Mouse (Mus musculus) cerebellum, postnatal 14 days (tissue): ENCODE data around the gene Catsperd.

Experiments used
- DNase-seq, 2 experiments: peaks; one replicate each; pipeline ENCODE4 v3.0.0; 2021; ENCODE audit warnings: mixed read lengths in 2 of 2

Catsperd gene

DNA sequence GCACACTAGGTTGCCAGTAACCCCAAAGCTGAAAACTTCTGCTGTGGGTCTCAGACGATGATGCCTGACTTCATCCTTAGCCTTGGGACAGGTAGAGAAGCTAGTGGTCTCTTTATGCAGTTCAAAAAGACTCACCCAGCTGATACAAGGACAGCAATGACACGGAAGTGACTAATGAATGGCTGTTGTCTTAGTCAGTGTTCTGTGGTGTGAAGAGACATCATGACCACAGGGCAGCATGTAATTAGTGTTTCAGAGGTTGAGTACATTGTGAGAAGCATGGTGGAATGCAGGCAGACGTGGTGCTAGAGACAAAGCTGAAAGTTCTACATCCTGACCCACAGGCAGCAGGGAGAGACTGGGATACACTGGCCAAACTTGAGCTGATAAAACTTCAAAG is 39.6 kb downstream of the Catsperd start:
- no peak for DNase-seq

DNA sequence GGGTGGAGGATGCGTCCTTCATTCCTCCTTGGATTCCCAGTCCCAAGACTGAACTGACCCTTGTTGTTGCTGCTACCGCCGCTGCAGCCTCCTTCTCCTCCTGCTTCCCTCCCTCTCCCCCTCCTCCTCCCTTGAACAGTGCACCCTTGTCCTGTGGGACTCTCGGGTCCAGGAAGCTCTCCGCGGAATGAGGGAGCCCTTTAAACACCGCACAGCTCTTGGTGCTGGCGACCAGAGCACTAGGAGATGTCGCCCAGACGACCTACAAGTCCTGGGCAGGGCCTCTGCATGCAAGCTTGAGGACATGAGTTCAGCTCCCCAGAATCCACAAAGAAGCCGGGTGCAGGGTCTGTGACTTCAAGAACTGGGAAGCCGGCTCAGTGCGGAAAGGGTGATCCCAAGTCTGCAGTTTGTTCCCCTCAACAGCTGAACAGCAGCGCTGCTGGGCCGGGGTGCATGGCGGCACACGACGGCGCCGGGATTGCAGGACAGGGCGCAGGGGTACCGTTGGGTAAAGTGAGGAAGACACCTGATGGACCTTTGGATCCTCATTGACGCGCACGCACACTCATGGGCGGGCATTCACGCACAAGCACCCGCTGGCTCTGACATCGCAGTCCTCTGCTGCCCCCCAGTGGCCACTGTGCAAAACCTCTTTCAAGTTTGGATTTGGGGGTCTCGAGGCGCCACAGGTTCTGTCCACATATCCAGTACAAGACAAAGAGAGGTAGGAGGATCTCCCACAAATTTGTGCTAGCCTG is 40.6 kb downstream of the Catsperd start:
- DNase-seq, result peak; percentile 92 to 96

DNA sequence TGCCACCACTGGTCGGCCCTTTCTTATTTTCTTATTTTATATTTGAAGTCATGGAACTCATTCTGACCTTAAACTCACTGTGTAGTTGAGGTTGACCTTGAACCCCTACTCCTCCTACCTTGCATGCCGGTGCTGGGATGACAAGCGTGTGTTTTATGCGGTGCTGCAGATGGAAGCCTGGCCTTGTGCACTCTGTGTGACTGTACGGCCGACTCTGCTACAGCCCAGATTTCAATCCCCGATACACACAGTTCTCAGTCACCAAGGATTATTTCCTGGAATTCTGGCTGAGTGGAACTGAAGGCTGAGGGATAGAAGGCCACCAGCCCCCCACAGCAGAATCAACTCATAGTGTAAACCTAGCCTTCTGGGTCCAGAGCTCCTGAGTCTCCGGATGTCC is 41.8 kb downstream of the Catsperd start:
- DNase-seq, result no peak

DNA sequence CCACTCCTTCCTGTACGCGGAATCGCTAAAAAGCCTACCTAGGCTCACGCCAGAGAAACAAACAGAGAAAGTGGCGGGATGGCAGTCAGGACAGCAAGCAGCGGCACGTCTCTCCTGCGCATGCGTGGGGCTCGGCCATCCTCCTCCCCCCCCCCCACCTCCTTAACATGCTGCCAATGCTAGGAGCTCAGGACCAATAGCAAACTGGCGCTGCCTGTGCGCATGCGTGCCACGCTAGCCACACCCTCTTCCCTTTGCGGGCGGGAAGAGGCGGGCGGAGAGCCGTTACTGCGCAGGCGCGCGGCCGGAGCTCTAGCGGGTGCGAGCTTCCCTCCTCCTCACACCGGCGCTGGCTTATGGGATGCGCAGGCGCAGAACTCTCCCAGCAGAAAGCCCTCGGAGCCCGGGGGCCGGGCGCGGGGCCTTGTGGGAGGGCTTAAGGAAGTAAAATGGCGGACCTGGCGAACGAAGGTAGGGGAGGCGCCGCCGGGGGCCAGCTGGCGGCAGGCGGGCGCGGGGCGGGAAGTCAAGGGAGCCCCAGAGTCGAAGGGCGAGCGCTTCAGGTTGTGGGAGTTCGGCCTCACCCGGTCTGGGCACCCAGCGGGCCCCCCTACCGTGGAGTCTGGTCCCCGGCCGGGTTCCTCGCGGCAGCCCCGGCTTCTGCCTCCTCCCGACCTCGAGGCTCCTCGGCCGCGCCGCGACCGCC is 45.2 kb downstream of the Catsperd start, which contains the start of gene Ranbp3:
Ranbp3 (plus strand) TSS at position 354 of the 706 bp plus-strand sequence.
- peak; percentile 99 for DNase-seq

DNA sequence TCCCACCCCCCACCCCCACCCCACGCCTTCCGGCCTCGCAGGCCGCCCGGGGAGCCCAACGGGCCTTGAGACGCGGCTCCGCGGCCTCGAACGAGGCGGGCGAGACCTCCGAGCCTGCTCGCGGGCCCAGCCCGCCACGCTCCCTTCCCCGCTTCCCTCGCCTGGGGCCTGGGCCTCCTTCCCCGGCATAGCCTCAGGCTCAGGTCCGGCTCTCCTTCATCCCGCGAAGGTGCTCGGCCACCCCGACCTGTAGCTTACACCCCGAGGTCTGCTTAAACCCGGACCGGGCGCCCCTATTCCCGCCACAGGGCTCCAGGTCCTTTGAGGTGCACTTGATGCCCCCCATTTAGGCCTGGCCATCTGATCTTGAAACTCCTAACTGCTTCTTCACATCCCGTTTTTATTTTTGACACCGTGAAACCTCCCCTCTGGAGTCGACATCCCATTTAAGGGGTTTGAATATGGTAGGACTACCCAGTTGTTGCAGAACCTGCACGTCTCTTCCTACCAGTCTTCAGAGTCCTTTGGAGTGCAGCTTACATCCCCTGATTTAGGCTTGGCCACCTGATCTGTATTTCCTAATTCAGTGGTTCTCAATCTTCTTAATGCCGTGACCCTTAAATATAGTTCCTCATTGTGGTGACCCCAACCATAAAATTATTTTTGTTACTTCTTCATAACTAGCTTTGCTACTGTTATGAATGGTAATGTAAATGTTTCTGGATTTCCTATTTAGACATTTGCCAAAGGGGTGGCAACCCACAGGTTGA is 45.9 kb downstream of the Catsperd start:
- DNase-seq, result peak in 1 of 2 experiments; percentile 51

DNA sequence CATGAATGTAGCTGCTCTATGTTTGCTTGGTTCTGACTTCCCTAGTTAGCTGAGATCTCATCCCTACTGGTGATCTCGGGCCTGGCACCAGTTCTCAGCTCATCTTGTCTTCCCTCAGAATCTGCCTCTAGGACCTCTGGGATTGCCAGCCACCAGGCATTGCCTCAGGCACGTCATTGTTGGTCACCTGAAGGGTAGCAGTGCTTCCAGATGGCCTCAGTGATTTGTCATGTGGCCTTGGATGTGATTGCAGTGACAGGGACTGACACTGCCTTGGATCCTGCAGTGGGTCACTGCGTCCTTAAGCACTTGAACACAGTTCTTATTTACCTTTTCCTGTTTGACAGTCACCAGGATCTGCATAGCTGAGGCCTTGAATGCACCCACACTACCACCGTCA is 53.8 kb downstream of the Catsperd start:
- DNase-seq, result peak in 1 of 2 experiments; percentile 38

DNA sequence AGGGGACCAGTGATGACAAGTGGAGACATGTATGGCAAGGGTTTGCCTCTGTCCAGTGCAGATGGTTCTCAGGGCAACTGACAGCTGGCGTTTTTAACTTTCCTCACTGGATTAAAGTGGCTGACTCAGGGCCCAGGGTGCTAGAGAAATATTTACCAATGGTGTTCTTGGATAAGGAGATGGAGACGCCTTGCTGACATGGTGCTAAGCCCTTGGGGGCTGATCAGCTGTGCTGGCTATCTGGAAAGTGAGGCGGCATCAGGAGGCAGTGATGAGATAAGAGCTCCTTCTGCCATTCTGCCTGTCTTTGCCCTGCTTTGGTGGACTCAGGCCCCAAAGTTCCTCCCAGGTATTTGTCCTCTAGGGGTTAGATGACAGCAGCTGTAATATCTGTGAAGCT is 54.9 kb downstream of the Catsperd start:
- no peak for DNase-seq

DNA sequence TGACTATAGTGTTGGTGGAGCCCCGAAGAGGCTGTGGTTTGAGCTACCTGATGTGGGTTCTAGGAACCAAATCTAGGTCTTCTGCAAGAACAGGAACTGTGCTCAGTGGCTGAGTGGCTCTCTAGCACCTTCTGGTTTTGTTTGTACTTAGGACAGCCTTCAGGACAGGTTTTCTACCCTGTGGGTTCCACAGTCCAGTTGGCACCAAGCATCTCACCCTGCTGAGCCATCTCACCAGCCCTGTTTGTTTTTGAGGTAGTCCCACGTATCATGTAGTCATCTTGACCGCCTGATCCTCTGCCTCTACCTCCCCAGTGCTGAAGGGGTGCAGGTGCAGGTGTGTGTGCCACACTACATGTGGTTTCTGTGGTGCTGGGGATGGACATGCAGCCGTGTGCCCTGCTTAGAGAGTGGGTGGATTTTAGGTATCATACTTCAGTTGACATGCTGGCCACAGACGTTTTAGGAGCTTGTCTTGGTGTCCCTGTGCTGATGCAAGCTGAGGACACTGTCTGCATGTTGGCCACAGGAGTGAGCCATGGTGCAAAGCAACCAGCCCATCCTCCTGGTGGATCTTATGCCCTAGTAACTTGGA is 55.7 kb downstream of the Catsperd start:
- DNase-seq, result peak; percentile 23 to 41

DNA sequence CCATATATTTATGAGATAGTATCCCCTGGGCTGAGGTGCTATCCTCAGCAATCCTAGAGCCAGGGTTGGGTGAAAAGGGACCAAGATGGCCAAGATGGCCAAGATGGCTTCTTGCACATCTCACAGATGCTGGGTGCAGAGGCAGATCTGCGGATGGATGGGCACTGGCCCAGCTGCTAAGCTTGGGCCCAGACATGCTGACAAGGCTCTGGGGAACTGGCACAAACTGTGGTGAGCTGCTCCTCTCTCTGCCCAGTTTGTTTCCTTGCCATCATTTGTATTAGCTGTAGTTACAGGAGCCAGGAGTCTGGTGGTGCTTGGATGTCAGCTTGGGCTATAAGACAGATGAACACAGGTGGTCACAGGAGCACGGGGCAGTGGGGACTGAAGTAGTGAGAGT is 56.7 kb downstream of the Catsperd start:
- peak; percentile 16 to 34 for DNase-seq

DNA sequence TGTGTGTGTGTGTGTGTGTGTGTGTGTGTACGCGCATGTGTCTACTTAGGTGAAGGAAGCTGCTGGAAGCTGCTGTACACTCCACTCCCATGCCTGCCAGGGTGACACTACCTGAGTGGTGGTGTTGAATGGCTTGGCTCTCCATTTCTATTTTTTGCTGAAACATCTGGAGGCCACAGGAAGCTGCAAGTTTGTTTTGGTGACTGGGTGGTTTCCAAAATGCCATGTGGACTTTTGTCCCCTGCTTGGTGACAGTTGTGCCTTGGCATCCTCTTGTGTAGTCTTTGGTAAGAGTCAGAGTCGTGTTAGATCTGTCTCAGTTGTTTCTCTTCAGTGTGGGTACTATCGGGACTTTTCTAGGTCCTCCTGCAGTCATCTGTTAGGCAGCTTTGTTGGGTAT is 58.9 kb downstream of the Catsperd start:
- DNase-seq, result no peak

DNA sequence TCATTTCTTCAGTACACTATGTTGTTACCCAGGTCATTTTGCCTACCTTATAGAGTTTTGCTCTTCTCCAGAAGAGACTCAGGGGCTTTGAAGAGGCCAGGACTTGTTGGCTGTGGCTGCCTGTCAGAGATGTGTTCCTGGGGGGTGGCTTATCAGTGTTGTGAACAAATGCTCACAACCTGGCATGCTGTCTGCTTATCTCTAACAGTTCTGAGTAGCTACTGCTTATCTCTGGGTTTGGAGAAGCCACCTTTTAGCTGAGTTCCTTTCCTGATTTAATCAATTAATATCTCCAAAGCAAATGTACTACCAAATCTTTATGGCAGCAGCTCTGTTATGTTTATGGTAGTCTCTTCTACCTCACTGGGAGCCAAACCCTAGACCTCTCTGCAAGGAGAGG is 60.1 kb downstream of the Catsperd start:
- DNase-seq, result no peak

DNA sequence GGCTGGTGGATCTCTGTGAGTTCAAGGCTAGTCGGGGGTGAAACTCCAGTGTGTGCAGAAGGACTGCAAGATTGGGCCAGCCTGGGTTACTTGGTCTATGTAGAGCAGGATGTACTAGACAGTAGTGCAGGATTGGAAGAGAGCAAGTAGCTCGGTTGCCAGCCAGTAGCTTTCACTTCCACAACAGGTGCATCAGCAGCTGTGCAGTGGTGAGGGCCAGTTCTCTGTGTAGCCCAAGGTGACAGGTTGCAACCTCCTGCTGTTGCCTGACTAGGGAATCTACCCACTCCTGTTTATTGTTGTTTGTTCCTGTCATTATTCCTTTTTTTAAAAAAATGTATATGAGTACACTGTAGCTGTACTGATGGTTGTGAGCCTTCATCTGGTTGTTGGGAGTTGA is 60.7 kb downstream of the Catsperd start:
- no peak for DNase-seq

DNA sequence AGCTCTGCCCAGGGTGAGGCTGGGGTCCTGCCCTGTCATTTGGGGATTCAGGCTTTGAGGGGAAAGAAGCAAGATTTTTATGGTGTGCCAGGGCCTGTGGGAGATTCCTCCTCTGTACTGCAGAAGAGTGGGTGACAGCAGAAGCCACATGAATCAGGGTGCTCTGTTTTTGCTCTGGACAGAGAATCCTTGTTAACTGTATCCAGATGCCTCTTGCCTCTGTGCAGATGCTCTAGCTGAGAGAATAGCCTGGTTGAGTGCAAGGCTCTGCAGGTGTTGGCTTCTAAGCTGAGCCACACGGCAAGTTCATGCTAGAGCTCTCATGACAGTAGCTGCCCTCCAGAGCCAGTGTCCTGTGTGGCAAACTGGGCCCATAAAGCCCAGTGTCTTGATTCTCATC is 65.5 kb downstream of the Catsperd start:
- DNase-seq, result no peak

DNA sequence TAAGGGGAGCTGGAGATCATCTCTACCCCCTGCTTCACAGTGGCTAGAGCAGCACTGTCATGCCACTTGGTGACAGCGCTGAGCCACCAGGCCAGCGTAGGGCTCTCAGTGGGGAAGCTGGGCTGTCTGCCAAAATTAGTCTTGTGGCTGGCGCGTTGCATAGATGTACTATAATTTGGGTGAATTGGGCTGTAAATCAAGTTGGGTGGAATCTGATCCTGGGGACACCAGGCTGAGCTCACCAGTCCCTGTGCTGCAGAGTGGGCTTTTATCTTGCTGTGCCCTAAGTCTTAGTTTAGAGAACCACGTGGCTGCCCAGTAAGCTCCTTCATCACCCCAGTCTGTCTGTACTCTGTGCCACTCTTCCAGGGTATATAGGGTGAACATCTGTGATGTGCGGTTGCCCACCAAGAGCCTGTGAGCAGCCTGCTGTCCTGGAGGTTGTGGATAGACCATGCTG is 65.9 kb downstream of the Catsperd start:
- peak; percentile 88 to 89 for DNase-seq

DNA sequence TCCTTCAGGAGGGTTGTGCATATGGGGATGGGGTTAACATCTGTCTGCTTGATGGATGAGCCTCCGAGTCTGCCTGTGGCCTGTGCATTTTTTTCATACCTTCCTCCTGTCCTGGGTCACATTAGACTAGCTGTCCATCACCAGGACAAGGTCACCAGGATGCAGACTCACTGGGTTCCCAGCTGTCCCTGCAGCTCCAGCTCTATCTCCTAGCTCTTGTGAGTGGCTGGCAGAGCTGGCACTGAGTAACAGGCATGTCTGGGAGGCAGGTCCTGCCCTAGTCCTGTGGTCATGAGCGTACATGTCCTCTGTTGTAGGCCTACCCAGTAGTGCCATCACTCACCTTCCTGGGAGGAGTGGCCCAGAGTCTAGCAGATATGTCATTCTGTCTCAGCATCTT is 72.5 kb downstream of the Catsperd start:
- no peak for DNase-seq

DNA sequence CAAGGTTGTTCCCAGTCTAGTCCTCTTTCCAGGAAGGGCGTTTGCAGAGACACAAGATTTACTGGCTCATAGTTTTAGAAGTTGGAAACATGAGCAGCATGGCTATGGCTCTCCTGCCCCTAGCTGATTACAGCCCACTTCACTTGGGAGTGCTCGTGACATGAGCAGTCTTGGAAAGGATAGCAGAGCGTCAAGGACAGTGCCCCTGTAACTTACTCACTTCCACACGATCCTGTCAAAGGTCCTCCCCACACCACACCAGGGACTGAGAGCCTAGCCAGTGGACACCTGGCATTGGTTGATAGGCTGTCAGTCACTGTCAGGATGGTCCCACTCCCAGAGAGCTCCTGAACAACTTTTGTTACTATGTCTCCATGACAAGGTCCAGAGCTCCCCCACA is 75.1 kb downstream of the Catsperd start:
- DNase-seq, result no peak

DNA sequence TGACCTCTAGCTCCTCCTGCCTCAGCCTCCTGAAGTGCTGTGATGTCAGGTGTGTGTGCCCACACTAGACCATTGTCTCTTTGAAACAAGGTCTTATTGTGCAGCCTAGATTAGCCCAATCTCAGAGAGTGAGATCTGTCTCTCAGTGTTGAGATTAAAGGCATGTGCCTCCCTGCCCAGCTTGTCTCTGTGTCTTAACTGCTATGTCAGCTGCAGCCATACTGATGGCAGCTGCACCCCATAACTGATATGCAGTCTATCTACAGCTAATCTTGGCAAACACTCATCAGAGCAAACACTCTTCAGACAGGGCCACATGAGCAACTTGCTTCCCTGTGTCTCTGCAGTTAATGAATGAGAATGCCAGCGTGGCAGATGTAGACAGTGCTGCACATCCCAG is 78.6 kb downstream of the Catsperd start:
- DNase-seq, result no peak

DNA sequence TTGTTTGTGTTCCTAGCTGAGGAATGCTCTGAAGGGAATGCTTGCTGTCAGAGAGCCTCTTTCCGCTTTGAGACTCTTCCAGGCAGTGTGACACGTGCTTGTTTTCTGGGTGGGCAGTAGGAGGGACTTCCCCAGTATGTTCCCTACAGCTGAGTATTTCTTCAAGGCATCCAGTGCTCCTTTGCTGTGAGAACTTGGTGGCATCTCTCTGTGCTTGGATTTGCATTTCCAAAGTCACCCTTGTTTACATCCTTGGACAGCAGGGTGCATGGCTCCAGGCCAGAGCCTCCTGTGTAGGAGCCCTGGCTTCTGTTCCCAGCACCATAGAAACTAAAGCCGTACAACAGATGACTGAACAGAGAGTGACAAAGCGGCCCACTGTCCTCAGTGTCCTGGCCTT is 80.7 kb downstream of the Catsperd start:
- DNase-seq, result peak in 1 of 2 experiments; percentile 40

DNA sequence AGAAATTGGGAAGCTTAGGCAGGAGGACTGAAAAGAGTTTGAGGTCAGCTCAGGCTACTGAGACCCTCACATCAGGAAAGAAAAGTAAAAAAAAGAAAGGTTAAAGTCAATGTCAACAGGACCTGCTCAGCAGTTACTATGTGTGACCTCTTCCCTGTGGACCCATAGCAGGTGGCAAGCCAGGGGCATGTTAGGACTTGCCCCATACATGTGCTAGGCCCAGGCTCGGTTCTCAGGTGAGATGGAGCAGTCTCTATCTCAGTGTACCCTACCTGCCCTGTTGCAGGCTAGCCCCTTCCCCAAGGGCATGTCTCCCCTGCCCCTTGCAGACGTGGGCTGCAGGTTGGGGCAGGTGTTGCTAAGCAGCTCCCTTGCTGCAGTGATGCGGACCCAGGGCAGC is 81.8 kb downstream of the Catsperd start:
- no peak for DNase-seq
